Mouse (Mus musculus): ENCODE results near the gene Liph.

DNA sequence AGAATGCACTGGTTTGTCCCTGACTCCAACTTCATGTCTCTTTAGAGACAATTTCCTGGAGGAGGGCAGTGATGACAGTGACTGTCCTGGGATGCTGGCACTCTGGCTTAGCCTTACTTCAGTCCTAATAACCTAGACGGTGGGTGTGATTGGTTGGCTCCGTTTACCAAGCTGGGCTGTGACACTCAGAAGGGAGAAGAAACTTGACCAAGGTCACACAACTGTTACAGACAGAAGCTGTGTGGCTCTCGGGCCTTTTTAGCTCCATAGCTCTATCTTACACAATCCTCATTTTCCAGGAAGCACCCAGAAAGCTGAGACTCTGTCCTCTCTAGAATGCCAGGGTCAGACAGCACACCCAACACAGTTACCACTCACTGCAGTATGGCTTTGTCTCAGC is 29.9 kb downstream of the Liph start:
- TF ChIP-seq POLR2A (IDR thresholded peaks at IDR 0.05; ENCODE audit: insufficient read depth, low read length), result no peak
- no peak for TF ChIP-seq CTCF (IDR thresholded peaks at IDR 0.05; ENCODE audit: low read depth, low read length)
